Mouse (Mus musculus): ENCODE measurements around the gene Scn3b. TPM values are rescaled to one million over a fixed set of nuclear protein-coding genes. Genes with fewer than 3 reads are reported as not detected.

Scn3b gene
- polyA plus RNA-seq, 1 experiment from 2014 or later: 0.65 TPM

GRCm38 (mm10) chr9:40241223-40241801, 27.7 kb upstream of the Scn3b start:
- peak overlapping the region; percentile 66 for H3K4me2 ChIP-seq
- peak overlapping the region; percentile 48; the same call in 1 of the 2 replicates for H3K9ac ChIP-seq (replicated peaks)
- H3K27ac ChIP-seq: no peak overlapping the region
- 2% methylated on average over 15 of the region's 15 CpGs for WGBS
- peak; percentile 63; the same call in 1 of the 2 replicates for ATAC-seq (ENCODE audit: insufficient number of reproducible peaks, insufficient read depth, low FRiP score, low TSS enrichment, low read depth)
- H3K27me3 ChIP-seq: peaks cover 33% of the 10 kb centered on the region
- H3K4me1 ChIP-seq (replicated peaks): no peaks in the 10 kb centered on the region; the same call in none of the 2 replicates
- H3K9me3 ChIP-seq: no peaks in the 10 kb centered on the region
- H3K4me3 ChIP-seq (replicated peaks): peak overlapping the region; percentile 42
- H3K36me3 ChIP-seq: no peaks in the 10 kb centered on the region

GRCm38 (mm10) chr9:40241951-40242888, 26.8 kb upstream of the Scn3b start:
- no peak; the same call in 1 of the 2 replicates for ATAC-seq (ENCODE audit: insufficient number of reproducible peaks, insufficient read depth, low FRiP score, low TSS enrichment, low read depth)
- Histone ChIP-seq H3K27me3 (peaks cover 33% of the 10 kb centered on the region), H3K4me1 (replicated peaks) (no peaks in the 10 kb centered on the region; the same call in none of the 2 replicates), H3K4me2 (peak overlapping the region; percentile 66), H3K9ac (replicated peaks) (peak overlapping the region; percentile 48; the same call in 1 of the 2 replicates), H3K36me3 (no peaks in the 10 kb centered on the region), H3K27ac (no peak overlapping the region), H3K9me3 (no peaks in the 10 kb centered on the region), H3K4me3 (replicated peaks) (peak overlapping the region; percentile 42)
- WGBS: 58% methylated on average over 13 of the region's 13 CpGs

GRCm38 (mm10) chr9:40245466-40245865, 23.6 kb upstream of the Scn3b start:
- H3K4me1 ChIP-seq (replicated peaks): no peaks in the 10 kb centered on the region; the same call in none of the 2 replicates
- H3K4me3 ChIP-seq (replicated peaks): no peak overlapping the region
- no peak overlapping the region for H3K4me2 ChIP-seq
- H3K36me3 ChIP-seq: no peaks in the 10 kb centered on the region
- H3K9me3 ChIP-seq: no peaks in the 10 kb centered on the region
- WGBS: 60% methylated on average over 9 of the region's 9 CpGs
- H3K9ac ChIP-seq (replicated peaks): no peak overlapping the region
- H3K27me3 ChIP-seq: peaks cover 14% of the 10 kb centered on the region
- no peak overlapping the region for H3K27ac ChIP-seq
- no peak for ATAC-seq (ENCODE audit: insufficient number of reproducible peaks, insufficient read depth, low FRiP score, low TSS enrichment, low read depth)

GRCm38 (mm10) chr9:40245974-40246665, 22.9 kb upstream of the Scn3b start:
- no peaks in the 10 kb centered on the region; the same call in none of the 2 replicates for H3K4me1 ChIP-seq (replicated peaks)
- no peak overlapping the region for H3K4me2 ChIP-seq
- no peak overlapping the region for H3K9ac ChIP-seq (replicated peaks)
- no peaks in the 10 kb centered on the region for H3K9me3 ChIP-seq
- no peak overlapping the region for H3K4me3 ChIP-seq (replicated peaks)
- no peak overlapping the region for H3K27ac ChIP-seq
- 87% methylated on average over 7 of the region's 7 CpGs for WGBS
- no peaks in the 10 kb centered on the region for H3K36me3 ChIP-seq
- no peak for ATAC-seq (ENCODE audit: insufficient number of reproducible peaks, insufficient read depth, low FRiP score, low TSS enrichment, low read depth)
- peaks cover 7% of the 10 kb centered on the region for H3K27me3 ChIP-seq

GRCm38 (mm10) chr9:40246702-40247101, 22.3 kb upstream of the Scn3b start:
- no peak for ATAC-seq (ENCODE audit: insufficient number of reproducible peaks, insufficient read depth, low FRiP score, low TSS enrichment, low read depth)
- WGBS: 83% methylated on average over 6 of the region's 6 CpGs

GRCm38 (mm10) chr9:40249106-40249505, 19.9 kb upstream of the Scn3b start:
- no peak overlapping the region for H3K27ac ChIP-seq
- H3K4me1 ChIP-seq (replicated peaks): no peaks in the 10 kb centered on the region
- H3K4me2 ChIP-seq: no peak overlapping the region
- H3K36me3 ChIP-seq: no peaks in the 10 kb centered on the region
- ATAC-seq (ENCODE audit: insufficient number of reproducible peaks, insufficient read depth, low FRiP score, low TSS enrichment, low read depth): no peak
- no peak overlapping the region for H3K9ac ChIP-seq (replicated peaks)
- WGBS: 79% methylated on average over 1 of the region's 1 CpGs
- H3K27me3 ChIP-seq: no peaks in the 10 kb centered on the region
- no peaks in the 10 kb centered on the region for H3K9me3 ChIP-seq
- no peak overlapping the region for H3K4me3 ChIP-seq (replicated peaks)

More at GRCm38 (mm10) chr9:40246702-40247101, 22.3 kb upstream of the Scn3b start:
- Histone ChIP-seq H3K9me3 (no peaks in the 10 kb centered on the region), H3K36me3 (no peaks in the 10 kb centered on the region), H3K4me2 (no peak overlapping the region), H3K4me3 (replicated peaks) (no peak overlapping the region), H3K4me1 (replicated peaks) (no peaks in the 10 kb centered on the region; the same call in 1 of the 2 replicates), H3K27me3 (0 out of 2 replicates have a peak, but pooled peaks cover 3% of the 10 kb centered on the region), H3K9ac (replicated peaks) (no peak overlapping the region), H3K27ac (no peak overlapping the region)

GRCm38 (mm10) chr9:40252459-40252858, 16.6 kb upstream of the Scn3b start:
- Histone ChIP-seq H3K4me2 (no peak overlapping the region), H3K27me3 (no peaks in the 10 kb centered on the region), H3K4me1 (replicated peaks) (no peaks in the 10 kb centered on the region), H3K9ac (replicated peaks) (no peak overlapping the region), H3K9me3 (no peaks in the 10 kb centered on the region), H3K27ac (no peak overlapping the region), H3K36me3 (no peaks in the 10 kb centered on the region), H3K4me3 (replicated peaks) (no peak overlapping the region)
- WGBS: 67% methylated on average over 3 of the region's 3 CpGs
- no peak for ATAC-seq (ENCODE audit: insufficient number of reproducible peaks, insufficient read depth, low FRiP score, low TSS enrichment, low read depth)

- Histone ChIP-seq H3K27ac (no peak overlapping the region), H3K9me3 (no peaks in the 10 kb centered on the region), H3K4me2 (no peak overlapping the region), H3K4me1 (replicated peaks) (peaks cover 9% of the 10 kb centered on the region), H3K27me3 (peaks cover 21% of the 10 kb centered on the region), H3K4me3 (replicated peaks) (no peak overlapping the region), H3K36me3 (no peaks in the 10 kb centered on the region), H3K9ac (replicated peaks) (no peak overlapping the region)
- 69% methylated on average over 6 of the region's 6 CpGs for WGBS
- no peak for ATAC-seq (ENCODE audit: insufficient number of reproducible peaks, insufficient read depth, low FRiP score, low TSS enrichment, low read depth)
Observed at GRCm38 (mm10) chr9:40263874-40264273, 5.1 kb upstream of the Scn3b start.

GRCm38 (mm10) chr9:40268040-40268747, 823 bp upstream of the Scn3b start:
- no peaks in the 10 kb centered on the region for H3K9me3 ChIP-seq
- H3K36me3 ChIP-seq: no peaks in the 10 kb centered on the region
- no peak overlapping the region for H3K27ac ChIP-seq
- H3K4me3 ChIP-seq (replicated peaks): no peak overlapping the region
- H3K4me1 ChIP-seq (replicated peaks): peaks cover 15% of the 10 kb centered on the region
- peaks cover 39% of the 10 kb centered on the region for H3K27me3 ChIP-seq
- H3K9ac ChIP-seq (replicated peaks): no peak overlapping the region
- 13% methylated on average over 21 of the region's 21 CpGs for WGBS
- ATAC-seq (ENCODE audit: insufficient number of reproducible peaks, insufficient read depth, low FRiP score, low TSS enrichment, low read depth): peak; percentile 38; the same call in 1 of the 2 replicates
- H3K4me2 ChIP-seq: peak overlapping the region; percentile 51

GRCm38 (mm10) chr9:40268748-40269102, 292 bp upstream of the Scn3b start:
- 8% methylated on average over 4 of the region's 4 CpGs for WGBS
- peaks cover 39% of the 10 kb centered on the region for H3K27me3 ChIP-seq
- H3K4me1 ChIP-seq (replicated peaks): peaks cover 15% of the 10 kb centered on the region
- no peaks in the 10 kb centered on the region for H3K36me3 ChIP-seq
- H3K27ac ChIP-seq: no peak overlapping the region
- H3K4me2 ChIP-seq: peak overlapping the region; percentile 51
- peak overlapping the region; percentile 25 for H3K4me3 ChIP-seq (replicated peaks)
- no peak overlapping the region for H3K9ac ChIP-seq (replicated peaks)
- H3K9me3 ChIP-seq: no peaks in the 10 kb centered on the region
- ATAC-seq (ENCODE audit: insufficient number of reproducible peaks, insufficient read depth, low FRiP score, low TSS enrichment, low read depth): peak; percentile 32; the same call in 1 of the 2 replicates
